Mouse (Mus musculus): ENCODE measurements at regions not wholly inside any gene's neighbourhood (a gene's known extent, or its start where the extent isn't known, plus 50 kb on each side); places are given as distances from the start of the nearest gene placed in this dataset.

- no peak for TF ChIP-seq CTCF (IDR thresholded peaks at IDR 0.05; ENCODE audit: borderline replicate concordance, insufficient read depth, low read depth, low read length)
- TF ChIP-seq POLR2A (IDR thresholded peaks at IDR 0.05; ENCODE audit: borderline replicate concordance, insufficient read depth, low read length): no peak
Observed at GRCm38 (mm10) chr3:50660966-50661365, 217.6 kb upstream of the Slc7a11 start.
